Mouse (Mus musculus) embryonic fibroblast, embryonic 13.5 days (primary cell): ENCODE measurements at regions not wholly inside any gene's neighbourhood (a gene's known extent, or its start where the extent isn't known, plus 50 kb on each side); places are given as distances from the start of the nearest gene placed in this dataset.

Experiments used
- CTCF ChIP-seq: IDR thresholded peaks from 2 replicates; pipeline ENCODE4 v1.5.1; 2011; ENCODE audit warnings: mild to moderate bottlenecking, control low read depth, low read length, moderate library complexity, borderline replicate concordance; ENCODE audit not compliant: insufficient read depth
- POLR2A ChIP-seq: IDR thresholded peaks from 2 replicates; pipeline ENCODE4 v1.6.1; 2011; ENCODE audit warnings: low read depth, mild to moderate bottlenecking, control low read depth, low read length, moderate library complexity

- no peak for TF ChIP-seq POLR2A
- TF ChIP-seq CTCF: no peak
Observed at GRCm38 (mm10) chr1:137477239-137477638, 517.0 kb upstream of the Nr5a2 start.
